Mouse (Mus musculus) adrenal gland, postnatal 25 days (tissue): ENCODE measurements at regions not wholly inside any gene's neighbourhood (a gene's known extent, or its start where the extent isn't known, plus 50 kb on each side); places are given as distances from the start of the nearest gene placed in this dataset.
"Not testable (repeated sequence)": the region's sequence is repeated elsewhere in the genome, so short reads cannot be mapped to it uniquely, and the experiment has no call there.

Source experiments
- DNase-seq: peaks from one replicate; pipeline ENCODE4 v3.0.0; 2021; ENCODE audit warnings: mixed read lengths

GRCm38 (mm10) chr13:103620958-103621357 is 153.4 kb downstream of the Srek1 start:
- not testable (repeated sequence) for DNase-seq

- no peak for DNase-seq
These were observed 161.1 kb downstream of the Srek1 start for GRCm38 (mm10) chr13:103613333-103613725.

DNA sequence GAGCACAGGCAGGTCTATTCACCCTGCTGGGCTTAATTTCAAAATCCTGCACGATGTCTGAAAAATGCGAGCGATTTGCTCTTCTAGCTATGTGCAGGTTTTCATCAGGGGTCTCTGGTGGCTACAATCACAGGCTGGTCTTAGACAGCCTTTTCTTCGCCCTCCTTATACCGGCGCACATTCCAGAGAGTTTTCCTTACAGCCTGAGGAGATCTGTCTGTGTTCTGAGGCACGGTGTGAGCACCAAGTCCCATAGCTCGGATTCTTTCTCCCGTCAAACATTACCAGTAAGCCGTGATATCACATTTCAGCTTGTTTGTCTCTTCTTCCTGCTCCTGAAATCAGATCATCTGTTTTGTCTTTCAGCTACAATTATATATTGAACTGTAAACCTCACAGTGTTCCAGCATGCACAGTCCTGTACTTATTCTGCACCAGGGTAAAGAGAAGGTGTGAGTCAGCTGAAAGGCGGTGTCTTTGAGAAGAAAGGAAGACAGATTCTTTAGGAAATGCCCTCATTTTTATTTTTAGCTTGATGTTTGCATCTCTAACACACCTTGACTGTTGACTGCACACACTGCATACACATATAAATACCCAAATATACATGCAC is 161.6 kb downstream of the Srek1 start:
- no peak for DNase-seq

DNA sequence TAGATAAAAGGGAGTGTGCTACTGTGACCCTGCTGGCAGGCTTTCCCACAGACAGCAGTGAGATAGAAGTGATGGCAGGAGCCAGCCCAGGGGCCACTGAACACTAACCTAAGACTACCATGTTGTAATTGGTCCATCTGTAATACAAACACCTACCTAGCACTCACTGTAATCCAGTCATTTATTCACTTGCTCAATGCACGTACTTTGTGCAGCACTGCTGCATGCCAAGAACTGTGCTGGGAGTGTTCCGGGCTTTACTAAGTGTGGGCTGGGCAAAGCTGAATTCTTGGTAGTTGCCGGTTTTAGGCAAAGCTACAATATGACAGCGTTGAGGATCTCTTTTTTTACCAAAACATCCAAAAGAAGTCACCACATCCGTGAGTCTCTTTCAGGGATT is 172.1 kb downstream of the Srek1 start:
- no peak for DNase-seq

DNA sequence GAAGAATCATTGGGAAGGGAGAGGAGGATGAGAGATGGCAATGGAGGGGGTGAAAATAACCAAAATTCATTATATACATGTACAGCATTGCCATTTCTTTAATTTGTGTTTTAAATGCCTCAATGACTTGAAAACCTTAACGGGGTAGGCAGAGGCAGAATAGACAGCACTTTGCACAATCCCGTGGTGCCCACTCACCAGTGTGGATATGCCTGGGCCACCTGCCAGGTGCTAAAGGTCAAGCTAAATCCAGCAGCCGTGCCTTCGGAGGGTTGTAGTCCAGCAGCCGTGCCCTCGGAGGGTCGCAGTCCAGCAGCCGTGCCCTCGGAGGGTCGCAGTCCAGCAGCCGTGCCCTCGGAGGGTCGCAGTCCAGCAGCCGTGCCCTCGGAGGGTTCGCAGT is 182.0 kb downstream of the Srek1 start:
- no peak for DNase-seq

DNA sequence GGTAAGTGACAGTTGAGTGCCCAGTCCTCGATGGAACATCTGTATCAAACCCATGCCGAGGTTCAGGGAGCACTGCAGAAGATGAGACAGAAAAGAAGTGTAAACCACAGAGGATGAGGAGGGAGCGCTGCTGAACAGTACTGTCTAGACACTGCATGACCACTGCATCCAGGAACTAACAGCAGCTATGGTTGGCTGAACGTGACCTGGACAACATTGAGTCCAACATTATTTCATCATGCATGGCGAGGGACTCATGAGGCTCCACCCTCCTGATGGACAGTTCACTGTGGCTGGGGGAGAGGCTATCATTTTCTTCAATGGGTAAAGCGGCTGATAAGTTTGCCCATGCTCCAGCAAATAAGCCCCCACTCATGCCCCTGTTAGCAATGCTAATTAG is 182.5 kb downstream of the Srek1 start:
- no peak for DNase-seq

GRCm38 (mm10) chr13:103591381-103591780 is 183.0 kb downstream of the Srek1 start:
- not testable (repeated sequence) for DNase-seq

DNA sequence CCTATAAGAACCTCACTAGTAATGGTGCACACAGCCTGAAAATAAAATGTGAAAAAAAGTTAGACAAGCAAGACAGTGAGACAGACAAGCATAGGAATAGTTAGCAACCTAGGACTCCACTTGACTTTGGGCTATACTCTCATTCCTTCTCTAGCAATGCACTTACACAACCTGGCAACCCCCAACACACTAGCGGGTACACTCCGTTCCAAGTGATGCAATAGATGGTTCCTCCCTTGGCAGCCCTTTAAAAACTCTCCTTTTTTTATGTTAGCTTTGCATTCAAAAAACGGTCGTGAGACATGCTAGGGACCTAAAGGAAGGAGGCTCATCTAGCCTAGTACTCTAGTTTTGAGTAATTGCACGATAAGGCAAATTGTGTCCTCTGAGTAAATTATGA is 184.8 kb downstream of the Srek1 start:
- DNase-seq: no peak

- DNase-seq: no peak
These were observed 197.6 kb downstream of the Srek1 start for GRCm38 (mm10) chr13:103576856-103577255.

DNA sequence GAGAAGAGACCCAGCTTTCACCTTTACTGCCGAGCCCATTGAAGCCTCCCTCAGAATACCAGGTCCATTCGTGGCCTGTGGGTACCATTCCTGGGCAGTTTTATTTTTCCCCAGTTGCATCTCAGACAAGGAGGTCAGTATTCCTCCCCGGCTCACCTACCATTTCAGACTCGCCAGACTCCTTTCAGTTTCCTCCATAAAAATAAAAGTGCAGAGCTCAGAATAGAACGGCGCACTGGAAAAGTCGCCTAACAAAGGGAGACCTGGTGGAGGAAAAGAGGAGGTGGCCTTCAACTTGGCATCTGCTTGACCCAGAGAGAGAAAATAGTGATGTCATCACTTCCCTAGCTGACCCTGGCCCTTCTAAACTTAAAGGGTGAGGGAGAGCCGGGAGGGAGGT is 209.7 kb downstream of the Srek1 start:
- no peak for DNase-seq

DNA sequence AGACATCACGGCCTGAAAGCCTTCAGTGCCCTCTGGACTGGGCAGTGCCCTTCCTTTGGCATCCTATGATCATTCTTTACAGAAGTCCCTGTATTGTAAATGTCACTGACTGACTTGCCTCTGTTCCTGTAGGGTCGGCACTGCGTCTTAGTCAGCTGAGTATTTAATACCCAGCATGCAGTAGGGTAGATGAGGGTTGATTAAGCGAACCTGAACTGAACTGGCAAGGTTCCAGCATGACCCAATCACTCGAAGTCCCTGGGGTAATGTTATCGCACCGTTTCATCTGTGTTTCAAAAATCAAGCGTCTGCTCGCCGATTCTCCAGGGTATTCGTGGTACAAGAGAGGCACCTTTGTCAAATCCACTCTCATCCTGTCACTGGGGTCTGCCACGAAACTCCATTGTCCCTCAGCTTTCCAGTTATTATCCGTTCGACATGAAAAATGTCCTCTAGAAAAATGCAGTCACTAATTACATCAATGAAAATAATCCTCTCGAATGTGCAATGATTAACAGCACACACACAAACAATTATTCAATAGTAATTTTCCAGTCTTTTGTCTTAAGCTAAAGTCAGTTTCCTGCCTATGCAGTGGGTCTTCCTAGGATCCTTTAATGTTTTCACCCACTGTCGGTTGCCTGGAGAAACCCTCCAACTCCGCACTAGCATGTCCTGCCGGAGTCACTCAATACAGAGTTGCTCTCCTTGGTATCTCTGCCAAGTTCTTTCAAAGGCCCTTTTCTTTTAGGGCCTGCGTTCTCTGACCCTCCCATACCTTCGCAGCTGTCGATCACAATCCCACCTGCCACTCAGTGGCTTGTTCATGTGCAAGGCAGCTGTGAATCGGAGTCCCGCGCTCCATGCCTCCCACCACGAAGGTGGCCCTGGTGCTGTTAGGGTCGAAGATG is 212.4 kb downstream of the Srek1 start:
- DNase-seq: no peak

DNA sequence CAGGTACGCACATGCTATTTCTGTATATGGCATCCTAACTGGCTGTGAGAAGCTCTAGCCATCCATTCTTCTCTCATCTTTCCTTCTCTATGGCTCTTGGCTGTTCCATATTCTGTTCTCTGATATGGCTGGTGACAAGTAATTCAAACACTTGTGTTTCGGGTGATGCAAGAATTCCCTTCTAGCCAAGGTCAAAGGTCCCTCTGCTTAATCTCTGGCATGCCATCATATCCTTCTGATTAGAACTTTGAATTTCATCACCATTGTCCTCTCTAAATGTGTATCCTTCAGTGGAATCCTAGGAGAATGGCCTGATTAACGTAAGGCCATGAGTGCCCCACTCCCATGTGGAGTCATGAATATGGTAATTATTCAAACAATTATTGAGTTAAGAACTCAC is 215.5 kb downstream of the Srek1 start:
- DNase-seq: no peak

GRCm38 (mm10) chr13:103539577-103539976 is 205.3 kb upstream of the Mast4 start:
- DNase-seq: peak; percentile 74

DNA sequence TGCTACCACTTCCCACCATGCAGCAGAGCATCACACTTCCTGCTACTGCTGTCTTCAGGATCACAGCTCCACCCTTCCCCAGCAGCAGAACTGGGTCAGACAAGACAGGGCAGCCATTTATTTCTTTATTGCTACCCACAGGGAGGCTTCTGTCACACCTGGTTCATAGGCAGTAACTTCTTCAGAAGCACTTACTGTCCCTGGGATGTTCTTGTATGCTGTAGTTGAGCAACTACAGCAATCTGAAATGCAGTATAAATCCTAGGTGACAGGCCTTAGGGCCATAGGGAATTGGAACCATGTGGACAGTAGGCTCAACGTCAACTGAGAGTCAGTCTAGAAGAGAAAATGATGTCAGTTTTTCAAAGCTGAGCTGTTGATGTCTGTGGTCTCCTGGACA is 179.5 kb upstream of the Mast4 start:
- no peak for DNase-seq

GRCm38 (mm10) chr13:103512476-103512875 is 178.2 kb upstream of the Mast4 start:
- no peak for DNase-seq

DNA sequence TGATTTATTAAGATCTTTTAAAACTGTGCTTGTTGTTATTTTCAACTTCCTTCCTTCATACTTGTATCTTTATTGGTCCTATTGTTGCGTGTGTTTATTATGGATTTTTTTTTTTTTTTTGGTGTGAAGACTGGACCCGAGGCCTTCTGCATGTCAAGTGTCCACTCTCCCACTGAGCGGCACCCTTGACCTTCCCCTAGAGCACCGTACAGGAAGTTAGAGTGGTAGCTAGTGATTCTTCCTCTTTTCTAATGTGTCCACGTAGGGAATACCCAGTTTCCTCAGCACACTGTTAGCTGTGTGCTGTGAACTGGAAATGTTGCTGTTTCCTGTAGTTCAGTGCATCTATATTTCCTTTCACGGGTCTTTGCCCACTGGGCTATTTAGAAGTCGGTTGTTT is 170.7 kb upstream of the Mast4 start:
- DNase-seq: no peak

GRCm38 (mm10) chr13:103499376-103499775 is 165.1 kb upstream of the Mast4 start:
- peak; percentile 8 for DNase-seq

GRCm38 (mm10) chr13:103494371-103494770 is 160.1 kb upstream of the Mast4 start:
- peak; percentile 16 for DNase-seq

DNA sequence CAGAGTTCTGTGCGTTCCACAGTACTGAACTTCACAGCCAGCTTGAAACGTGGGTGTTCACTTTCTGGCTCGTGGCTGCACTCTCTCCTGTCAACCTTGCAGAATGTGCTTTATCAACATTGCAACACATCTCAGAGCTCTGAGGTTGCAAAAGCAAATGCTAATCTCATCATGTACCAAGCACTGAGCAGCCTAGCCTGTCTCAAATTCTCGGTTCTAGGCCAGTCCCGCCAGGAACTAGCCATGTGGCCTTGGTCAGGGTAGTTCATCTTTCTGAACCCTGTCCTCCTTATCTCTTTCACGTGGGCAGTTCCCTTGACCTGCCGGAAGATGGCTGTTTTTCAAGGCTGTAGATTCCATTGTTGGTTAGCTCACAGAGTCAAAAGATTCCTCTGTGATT is 159.3 kb upstream of the Mast4 start:
- peak; percentile 50 for DNase-seq

DNA sequence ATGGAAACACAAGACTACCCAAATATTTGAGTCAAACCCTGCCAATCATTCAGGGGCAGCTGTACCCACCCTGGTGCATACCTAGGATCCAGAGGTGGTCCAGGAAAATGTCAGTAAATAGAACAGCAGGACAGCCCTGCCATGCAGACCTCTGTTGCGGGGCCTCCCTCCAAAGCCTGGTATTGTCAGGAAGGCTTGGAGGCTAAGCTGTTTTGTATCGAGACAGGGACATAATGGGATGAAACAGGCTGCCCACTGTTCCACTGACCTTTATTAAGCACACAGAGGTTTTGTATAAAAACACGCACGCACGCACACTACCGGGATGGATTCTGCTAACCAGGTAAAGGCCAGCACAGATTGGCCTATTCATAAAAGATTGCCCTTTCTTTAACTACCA is 155.8 kb upstream of the Mast4 start:
- no peak for DNase-seq

DNA sequence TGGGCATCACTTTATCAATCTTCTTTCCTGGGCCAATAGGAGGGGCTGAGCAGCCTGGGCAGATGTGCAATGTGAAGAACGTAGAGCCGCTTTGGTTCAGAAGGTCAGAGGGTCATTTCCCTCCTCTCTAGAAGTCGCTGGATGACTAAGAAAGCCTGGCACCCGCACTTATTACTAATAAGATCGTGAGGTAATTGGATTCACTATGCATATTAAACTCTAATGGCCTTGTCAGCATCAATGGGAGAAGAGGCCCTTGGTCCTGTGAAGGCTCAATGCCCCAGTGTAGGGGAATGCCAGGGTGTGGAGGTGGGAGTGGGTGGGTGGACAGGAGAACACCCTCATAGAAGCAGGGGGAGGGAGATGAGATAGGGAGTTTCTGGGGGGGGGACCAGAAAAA is 149.8 kb upstream of the Mast4 start:
- peak; percentile 23 for DNase-seq

DNA sequence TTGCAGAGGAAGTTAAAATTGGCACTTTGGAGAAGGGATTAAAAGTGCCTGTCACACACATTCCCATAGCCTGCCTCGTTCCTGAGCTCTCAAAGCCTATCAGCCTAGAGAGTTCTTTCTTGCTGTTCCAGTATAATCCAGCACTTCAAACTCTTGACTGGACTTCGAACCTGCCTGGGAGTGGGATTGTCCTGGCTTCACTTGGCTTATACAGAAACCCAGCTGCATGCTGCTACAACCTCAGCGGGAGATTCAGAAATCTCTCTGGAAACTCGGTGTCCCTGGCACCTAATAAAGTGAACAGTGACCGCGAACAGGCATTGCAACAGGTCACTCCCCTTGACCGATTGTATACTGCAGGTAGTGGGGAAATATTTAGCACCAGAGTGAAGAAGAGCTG is 149.1 kb upstream of the Mast4 start:
- no peak for DNase-seq

- DNase-seq: no peak
These were observed 142.0 kb upstream of the Mast4 start for GRCm38 (mm10) chr13:103476328-103476727.

GRCm38 (mm10) chr13:103472216-103472615 is 137.9 kb upstream of the Mast4 start:
- DNase-seq: peak; percentile 7
